Mouse (Mus musculus): Measurements from ENCODE around the gene Acox3.

GRCm38 (mm10) chr5:35596169-35597160 lies 13.6 kb downstream of the Acox3 start:
- TF ChIP-seq CTCF (IDR thresholded peaks at IDR 0.05; ENCODE audit: low read depth): no peak
- no peak for TF ChIP-seq EP300 (optimal IDR thresholded peaks at IDR 0.05)
